Mouse (Mus musculus) urinary bladder, postnatal 25 days (tissue): ENCODE data around the gene Nomo1.

Experiments
- DNase-seq: peaks from one replicate; pipeline ENCODE4 v3.0.0; 2022; ENCODE audit warnings: low spot score

Gene Nomo1

DNA sequence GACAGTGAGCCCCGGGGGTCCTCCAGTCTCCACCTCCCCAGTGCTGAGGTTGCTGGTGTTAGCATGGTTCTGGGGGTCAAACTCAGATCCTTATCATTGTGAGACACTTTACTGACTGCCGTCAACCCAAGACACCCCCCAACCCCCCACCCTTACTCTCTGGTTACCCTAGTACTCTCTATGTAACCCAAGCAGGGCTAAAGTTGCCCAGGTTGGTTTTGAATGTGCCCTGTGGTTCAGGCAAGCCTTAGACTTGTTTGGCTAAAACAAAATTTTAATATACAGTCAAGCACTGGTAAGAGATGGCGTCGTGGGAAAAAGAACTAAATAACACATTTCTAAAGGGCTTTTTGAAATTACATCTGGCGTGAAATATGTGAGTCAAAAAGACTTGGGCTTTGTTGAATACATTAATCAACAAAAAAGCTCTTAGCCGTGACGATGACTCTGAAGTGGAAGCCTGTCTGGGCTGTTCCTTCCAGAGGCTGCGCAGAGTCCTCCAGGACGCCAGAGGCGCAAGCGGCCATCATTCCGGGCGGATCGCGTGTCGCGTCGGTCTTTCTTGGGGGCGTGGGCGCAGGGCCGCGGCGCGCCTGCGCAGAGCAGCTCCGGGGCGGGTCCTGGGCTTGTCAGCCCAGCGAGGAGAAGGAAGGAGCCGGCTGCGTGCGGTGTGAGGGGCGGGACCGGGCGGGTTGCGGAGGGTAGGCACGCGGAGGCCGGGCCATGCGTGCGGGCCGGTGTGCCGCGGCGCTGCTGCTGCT lies at the start of gene Nomo1:
Nomo1 (plus strand) TSS at position 590 of the 761 bp plus-strand sequence.
- DNase-seq = peak; percentile 97

DNA sequence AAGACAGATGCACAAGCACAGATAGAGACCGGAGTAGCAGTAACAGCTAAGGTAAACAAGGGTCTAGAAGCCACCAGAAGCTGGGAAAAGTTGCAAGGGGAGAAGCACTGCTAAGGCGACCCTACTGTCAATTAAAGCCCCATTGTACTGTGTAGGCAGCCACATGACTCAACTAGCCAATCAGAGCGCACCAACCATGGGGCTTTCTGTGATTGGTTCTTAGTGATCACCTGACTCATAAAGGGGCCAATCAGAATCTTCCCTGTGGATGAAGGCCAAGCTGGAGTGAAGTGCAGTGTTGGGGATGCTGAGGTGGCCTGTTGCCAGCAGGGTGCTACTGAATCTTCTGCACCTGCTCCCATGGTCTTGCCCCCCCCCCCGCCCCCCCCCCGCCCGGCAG lies 46.6 kb upstream of the Nomo1 start:
- DNase-seq = no peak

DNA sequence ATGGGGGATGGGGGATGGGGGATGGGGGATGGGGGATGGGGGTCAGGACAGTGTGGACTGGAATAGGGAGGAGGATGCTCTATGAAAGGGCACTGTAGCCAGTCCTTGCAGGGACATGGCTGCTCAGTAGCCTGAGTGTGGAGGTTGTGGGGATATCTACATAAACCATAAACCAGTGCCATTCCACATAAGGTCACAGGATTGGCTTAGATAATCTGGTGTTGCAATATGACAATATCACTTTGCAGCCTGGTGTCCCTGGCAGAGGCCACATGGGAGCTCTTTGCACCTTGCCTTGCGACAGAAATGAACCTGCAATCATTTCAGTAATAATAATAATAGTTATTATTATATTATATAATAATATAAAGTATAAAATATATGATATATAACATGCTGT lies 45.2 kb upstream of the Nomo1 start:
- no peak for DNase-seq

DNA sequence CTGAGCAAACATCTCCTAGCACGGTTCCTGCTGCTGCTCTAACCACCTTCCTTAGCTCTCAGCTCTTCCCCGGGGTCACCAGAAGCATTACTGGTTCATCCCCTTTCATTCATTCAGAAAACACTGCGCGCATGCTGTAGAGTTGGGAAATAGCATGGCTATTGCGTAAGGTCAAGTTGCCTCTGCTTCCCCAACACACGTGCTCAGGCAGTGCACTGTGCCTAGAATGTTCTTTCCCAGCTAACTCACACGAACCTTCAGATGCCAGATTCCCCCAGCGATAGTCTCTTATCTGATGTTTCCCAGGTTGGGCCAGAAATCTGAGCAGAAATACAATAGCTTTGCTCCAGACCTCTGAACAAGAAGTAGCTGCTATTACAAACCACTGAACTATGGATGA lies 41.0 kb upstream of the Nomo1 start:
- DNase-seq = no peak

DNA sequence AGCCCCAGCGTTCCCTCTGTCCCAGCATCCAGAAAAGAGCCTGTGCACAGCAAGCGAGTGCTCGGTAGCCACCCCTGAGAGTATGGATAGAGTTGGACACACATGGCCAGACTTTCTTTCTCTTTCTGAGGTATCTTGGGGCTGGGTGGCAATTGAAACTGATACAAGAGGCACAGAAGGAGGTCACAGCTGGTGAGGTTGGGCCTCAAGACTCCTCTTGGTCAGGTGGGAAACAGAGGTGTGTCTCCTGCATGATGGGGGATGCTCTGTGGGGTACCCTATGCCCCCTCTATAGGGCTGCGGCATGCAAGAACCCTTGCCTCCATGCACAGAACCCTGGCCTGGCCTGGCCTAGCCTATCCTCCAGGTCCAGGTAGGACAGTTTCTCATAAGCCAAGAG lies 32.9 kb upstream of the Nomo1 start:
- DNase-seq = no peak

DNA sequence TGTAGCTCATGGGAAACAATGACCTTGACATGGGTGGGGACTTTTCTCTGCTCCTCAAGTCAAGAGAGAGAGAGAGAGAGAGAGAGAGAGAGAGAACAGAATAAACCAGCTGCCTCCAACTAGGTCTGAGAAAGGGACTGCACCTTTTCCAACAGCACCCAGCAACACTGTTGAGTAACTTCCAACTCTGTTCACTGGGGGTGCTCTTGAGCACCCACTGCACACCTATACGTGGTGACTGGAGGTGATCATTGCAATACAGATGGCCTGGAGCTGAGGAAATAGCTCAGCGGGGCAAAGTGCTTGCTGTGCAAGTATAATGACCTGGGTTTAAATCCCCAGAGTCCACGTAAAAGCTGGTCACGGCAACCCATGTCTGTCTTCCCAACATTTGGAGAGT lies 30.8 kb upstream of the Nomo1 start:
- no peak for DNase-seq

DNA sequence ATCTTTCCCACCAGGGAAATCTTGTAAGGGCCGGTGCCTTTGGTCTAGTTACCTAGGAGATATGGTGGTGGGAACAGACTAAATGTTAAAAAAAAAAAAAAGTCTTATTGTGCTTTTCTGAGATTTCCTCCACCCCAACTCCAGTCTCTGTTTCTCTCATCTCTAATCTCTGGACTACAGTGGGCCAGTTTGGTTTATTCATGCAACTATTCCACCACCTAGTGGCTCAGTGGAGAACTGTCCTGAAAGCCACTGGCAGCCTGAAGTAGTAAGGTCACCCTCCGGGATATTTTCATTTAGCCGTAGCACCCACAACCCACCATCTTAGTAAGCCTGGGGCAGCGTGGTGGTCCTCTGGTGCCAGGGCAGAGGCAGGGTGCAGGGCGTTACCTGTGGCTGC lies 23.9 kb upstream of the Nomo1 start:
- DNase-seq = peak; percentile 52

DNA sequence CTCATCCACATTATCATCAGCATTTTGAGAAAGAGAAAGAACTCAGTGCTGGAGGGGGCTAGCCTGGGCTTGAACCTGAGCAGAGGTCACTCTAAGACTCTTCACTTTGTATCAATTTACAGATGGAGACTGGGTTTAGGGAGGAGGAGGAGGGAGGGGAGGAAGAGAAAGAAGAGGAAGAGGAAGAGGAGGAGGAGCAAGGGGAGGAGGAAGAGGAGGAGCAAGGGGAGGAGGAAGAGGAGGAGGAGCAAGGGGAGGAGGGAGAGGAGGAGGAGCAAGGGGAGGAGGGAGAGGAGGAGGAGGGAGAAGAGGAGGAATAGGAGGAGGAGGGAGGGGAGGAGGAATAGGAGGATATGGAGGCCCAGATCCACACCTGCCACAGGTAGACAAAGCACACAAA lies 21.4 kb upstream of the Nomo1 start:
- no peak for DNase-seq

DNA sequence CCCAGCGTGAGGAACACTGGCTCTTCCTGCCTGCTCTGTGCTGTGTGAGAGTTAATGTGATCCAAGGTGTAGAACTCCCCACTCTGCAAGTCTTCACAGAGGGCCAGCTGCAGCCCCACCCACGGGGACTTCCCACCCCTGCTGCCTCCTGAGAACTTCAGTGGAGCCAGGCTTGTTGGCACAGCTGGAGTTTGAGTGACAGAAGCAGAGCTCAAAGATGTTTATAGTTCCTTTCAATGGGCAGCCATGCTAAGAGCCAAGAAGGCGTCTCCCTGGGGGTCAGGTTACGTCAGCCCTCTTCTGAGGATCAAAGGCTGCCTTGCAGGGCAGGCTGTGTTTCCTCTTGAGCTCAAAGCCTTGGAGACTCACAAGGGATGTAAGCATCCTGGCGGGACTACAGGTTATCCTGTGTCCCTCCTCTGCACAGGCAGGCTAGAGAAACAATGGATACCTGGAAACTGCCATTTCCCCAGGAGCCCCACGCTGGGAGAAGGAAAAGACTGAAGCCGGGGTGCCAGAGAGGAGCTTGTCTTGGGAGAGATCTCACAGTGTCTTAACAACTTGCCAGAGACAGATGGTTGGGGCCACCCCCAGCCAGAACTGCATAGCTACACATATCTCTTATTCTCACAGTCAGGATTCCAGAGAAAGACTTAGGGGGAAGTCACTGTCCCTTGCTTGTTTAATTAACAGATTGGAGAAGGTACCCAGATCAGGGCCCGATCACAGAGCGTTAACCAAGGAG lies 20.1 kb upstream of the Nomo1 start:
- no peak for DNase-seq

DNA sequence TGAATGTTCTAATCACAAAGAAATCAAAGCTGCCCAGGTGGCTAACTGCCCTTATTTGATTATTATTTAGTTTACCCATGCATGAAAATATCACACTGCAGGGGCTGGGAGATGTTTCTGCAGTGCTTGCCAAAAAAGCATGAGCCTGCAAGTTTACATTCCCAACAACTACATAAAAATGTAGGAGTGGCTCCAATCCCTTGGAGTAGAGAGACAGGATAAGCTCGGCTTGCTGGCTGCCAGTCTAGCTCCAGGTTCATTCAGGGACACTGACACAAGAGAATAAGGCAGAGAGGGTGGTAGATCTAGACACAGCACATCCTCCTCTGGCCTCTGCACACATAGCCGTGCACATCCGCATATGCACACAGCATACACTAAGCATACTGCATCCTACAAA lies 13.9 kb upstream of the Nomo1 start:
- no peak for DNase-seq

DNA sequence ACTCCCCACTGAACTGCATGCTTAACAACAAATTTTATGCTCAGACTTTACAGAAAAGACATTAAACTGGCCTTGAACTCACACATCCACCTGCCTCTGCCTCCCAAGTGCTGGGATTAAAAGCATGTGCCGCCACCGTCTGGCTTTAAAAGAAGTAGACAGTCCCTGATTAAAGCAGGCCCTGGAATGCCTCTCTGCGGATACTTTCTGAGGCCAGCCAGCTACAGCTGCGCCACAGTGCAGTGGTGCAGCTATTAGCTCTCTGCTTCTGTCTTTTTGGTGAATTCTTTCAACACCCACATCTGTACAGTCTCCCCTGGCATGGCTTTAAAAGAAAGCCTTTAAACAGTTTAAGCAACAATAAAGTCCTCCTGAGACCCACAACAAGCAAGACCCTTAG lies 11.5 kb upstream of the Nomo1 start:
- no peak for DNase-seq

DNA sequence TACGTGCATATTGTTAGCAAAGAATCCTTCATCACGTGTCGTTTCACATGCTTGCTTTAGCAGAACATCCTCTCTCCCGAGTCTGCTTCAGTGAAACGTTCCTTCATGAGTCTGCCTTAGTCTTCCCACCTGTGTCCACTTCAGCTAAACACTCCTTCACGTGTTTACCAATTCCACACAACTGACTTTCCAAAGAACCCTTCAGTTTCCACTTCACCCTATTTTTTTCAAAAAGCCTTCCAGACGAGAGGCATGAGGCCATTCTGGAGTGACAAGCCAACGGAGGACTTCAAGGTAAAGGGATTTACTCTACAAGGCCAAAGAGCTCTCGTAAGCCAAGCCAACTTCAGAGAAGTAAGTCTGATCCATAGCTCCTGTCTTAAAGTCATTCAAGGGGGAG lies 8.1 kb upstream of the Nomo1 start:
- DNase-seq = no peak

DNA sequence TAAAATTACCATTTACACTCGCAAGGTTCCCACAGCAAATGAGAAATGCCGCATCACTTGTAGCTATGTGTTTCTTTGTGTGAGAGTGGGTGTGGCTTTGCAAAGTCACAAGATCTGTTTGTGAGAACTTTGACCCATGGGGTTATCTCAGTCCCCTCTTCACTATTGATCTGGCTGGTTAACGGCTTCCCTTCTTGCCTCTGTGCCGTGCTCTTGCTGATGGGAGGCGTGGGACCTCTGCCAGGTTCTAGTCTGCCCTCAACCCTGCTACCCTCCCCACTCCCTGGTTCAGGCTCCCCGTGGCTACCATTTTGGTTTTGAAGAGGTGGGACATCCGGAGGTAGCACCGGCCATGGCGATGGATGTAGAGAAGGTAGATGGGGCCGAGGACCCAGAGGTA lies 4.8 kb upstream of the Nomo1 start:
- no peak for DNase-seq

DNA sequence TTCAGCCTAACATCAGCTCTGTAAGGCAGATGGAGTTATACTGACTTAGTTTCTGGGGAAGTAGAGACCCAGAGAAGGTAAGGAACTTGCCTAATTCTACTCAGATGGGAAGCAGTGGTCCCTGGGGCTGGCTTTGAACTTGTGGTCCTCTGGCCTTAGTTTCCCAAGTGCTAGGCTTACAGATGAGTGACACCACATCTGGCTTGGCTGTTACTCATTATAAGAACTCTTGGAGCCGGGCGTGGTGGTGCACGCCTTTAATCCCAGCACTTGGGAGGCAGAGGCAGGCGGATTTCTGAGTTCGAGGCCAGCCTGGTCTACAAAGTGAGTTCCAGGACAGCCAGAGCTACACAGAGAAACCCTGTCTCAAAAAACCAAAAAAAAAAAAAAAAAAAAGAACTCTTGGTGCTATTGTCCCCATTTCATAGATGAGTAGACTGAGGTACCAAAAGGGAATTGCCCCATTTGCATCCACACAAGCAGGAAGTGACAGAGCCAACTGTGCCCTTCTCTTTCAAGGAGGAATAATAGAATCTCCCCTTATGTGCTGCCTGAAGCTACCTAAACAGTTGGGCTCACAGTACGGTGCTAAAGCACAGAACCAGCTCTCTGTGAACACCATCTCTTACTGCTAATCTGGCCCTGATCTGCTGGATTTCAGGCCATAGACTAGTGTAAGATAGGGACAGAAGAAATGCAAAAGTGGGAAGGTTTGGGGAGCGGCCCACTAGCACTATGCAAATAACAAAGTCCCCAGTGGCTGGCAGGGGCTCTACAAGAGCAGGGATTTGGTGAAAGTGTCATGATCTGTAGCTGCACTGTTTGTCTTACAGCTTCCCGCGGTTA lies 4.0 kb upstream of the Nomo1 start:
- no peak for DNase-seq

DNA sequence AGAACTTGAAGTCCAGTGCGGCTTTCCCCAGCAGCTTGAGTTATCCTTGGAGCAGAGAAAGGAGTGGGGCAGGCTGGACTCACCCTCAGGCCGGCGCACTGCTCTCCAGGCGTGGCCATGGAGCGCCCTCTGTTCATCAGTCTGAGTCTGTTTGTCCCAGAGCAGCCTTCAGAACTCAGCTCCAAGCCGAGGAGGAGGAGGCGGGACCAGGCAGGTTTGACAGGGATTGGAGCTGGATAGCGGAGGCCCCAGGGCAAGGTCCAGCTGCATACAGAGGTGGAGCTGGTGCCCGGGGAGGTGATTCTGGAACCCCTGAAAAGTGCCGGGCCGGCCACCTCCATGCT lies 3.4 kb upstream of the Nomo1 start, which contains the start of gene Abcc6:
Abcc6 (minus strand) TSS at position 158 of the 344 bp plus-strand sequence.
- DNase-seq = no peak

DNA sequence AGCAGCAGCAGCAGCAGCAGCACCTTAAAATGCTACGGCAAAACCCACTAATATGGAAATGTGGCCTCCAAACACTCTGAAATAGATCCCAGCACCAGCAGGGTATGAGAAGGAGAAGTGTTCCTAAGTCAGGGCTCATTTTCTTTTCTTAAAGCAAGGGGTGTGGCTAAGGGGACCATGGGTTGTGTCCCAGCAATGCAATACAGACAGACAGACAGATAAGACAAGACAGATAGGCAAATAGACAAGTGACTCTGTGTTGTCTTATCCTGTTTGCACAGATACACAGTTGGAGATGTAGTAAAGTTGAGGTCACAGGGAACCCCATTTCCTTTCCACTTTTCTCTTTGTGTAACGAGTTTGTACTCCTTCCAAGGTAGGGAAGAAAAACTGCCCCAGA lies 2.4 kb upstream of the Nomo1 start:
- no peak for DNase-seq

DNA sequence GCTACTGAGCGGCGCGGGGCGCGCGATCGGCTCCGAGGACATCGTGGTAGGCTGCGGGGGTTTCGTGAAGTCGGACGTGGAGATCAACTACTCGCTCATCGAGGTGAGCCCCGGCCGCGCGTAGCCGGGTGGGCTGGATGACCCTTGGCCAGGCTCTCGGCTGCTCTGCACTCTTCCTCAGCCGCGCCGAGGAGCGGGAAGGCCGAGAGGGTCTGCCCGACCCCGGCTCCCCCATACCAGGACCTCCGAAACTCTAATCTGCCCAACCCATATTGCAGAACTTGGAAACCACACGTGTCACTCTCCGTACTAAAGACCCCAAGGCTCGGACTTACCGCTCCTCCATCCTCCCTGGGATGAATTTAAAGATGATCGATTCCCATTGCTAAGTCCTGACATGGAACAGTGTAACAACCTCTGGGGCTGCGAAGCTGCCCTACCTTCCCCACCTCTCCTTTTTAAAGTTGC lies 406 bp downstream of the Nomo1 start:
- DNase-seq = no peak

DNA sequence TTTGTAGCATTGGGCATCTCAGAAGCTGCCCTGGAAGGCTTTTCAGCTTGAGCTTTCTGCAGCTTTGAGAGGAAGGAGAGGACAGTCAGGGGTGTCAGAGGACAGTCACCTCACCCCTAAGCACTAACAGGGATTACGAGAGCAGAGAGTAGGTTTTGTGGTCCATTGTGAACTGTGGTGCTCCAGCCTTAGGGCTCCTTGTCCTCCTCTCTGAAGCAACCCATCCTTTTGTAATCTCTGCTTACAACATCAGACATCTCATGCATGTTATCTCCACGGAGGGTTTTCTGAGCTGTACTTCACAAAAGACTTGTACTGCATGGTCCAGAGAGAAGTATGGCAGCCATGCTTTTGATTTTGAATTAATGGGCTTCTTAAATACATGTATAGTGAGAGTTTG lies 1.5 kb downstream of the Nomo1 start:
- DNase-seq = no peak

DNA sequence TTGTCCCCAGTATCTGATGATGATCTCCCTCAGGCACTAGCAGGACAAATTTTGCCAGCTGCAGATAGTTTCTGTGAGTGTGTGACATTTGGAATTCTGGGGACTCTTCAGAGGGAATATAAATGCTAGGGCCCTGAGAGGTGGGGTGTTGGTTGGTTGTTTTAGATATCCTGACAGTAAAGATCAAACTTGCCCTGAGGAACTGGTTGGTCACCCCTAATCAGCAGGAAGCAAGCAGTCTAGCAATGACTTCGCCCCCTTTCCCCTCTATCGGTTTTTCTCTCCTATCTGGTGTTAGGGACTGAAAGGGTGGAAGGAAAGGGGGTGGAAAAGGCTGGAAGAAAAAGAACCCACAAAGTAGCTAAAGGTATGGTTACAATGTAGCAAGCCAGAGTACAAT lies 2.0 kb downstream of the Nomo1 start:
- no peak for DNase-seq

DNA sequence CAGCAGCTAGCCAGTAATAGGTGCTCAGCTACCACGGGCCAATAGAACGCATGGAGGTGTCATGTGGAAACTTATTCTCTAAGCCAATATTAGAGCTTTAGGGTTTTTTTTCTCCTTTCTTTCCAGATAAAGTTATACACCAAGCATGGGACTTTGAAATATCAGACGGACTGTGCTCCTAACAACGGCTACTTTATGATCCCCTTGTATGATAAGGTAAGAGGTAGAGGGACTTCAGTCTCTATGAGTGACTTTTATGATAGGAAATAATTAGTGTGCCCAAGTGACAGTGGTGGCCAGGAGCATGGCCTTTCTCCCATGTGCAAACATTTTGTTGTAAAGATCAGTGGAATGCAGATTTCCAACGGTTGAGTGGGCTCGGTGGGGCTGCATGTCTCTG lies 3.9 kb downstream of the Nomo1 start:
- DNase-seq = no peak

DNA sequence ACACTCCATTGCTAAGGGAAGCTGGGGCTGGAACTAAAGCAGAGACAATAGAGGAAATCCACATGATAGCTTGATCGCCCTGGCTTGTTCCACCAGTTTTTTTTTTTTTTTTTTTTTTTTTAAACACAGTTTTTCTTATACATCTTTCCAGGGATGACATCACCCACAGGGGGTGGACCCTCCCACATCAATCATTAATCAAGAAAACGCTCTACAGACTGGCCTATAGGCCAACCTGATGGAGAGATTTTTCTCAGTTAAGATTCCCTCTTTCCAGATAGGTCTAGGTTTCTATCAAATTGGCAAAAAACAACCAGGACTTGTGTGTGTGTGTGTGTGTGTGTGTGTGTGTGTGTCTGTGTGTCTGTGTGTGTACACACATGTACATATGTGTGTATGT lies 6.4 kb downstream of the Nomo1 start:
- DNase-seq = no peak

DNA sequence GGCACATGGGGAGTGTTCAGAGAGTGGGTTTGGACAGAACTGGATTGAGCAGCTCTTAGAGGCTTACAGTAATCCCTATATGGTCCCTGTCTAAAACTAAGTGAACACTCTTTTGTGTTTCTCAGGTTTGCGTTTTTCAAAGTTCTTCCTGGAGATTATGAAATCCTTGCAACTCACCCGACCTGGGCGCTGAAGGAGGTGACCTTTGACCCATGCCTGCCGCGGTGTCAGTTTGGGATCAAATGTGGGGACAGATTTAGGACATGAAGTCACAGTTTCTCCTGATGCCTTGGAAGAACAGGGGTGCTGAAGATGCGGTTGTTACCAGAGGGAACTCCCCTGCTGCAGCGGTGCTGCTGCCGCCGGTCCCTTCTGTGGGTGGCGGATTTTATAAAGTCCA lies 10.6 kb downstream of the Nomo1 start:
- DNase-seq = no peak

DNA sequence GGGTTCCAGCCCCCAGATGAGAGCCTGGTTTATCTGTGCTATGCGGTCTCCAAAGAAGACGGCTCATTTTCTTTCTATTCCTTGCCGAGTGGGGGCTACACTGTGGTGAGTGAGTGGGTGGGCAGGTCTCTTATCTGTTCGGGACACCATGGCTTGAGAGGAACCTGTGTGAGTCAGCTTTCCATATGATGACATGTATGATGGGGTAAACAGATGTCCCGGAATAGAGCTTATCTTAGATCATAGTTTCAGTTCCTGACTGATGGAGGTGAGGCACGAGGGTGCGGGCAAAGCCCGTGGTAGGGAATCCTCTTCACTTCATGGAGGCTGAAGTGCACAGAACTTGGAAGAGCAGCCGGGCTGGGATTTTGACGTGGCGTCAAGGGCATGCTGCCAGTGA lies 12.4 kb downstream of the Nomo1 start:
- no peak for DNase-seq
